Mouse (Mus musculus) embryo, embryonic 10 days (tissue): ENCODE measurements around the gene Slc25a30.
"Not testable (repeated sequence)": the region's sequence is repeated elsewhere in the genome, so short reads cannot be mapped to it uniquely, and the experiment has no call there.

Source experiments
- DNase-seq: peaks from one replicate; pipeline ENCODE4 v3.0.0-alpha.2; 2015; ENCODE audit warnings: low spot score

The Slc25a30 gene

DNA sequence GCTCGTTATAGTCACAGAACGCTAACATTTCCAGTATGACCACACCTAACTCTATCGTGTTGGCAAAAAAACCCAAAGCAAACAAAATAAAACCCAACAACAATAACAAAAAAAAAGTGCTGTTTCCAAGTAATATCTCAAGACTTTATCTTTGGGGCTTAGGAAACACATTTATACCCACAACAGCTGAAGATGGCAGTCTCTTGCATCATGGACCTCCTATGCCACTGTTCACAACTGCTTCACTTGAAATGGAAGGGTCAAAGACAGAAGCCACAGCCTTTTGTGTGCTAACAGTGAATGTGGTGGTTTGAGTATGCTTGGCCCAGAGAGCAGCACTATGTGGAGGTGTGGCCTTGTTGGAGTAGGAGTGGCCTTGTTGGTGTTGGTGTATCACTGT, 4.5 kb upstream of the Slc25a30 start:
- no peak for DNase-seq

DNA sequence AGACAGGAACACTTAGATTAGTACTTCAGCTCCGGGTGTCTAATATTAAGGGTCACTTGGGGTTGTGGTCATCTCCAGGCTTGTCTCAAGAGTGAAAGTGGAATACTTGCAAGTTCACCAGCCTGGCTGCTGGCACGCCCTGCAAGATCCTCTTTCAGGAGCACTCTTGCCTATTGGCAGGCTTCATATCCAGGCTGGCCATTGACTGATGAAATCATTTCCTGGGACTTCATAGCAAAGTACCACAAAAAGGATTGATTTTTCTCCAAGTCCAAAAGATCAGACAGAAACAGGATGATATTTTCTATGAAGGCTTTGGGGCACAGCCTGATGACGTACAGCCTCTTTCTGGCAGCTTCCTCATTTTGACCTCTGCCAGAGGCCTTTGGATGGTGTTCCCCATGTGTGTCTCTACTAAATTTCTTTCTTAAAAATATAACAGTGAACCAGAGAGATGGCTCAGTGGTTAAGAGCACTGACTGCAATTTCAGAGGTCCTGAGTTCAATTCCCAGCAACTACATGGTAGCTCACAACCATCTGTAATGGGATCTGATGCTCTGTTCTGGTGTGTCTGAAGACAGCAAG, 3.7 kb upstream of the Slc25a30 start:
- no peak for DNase-seq

DNA sequence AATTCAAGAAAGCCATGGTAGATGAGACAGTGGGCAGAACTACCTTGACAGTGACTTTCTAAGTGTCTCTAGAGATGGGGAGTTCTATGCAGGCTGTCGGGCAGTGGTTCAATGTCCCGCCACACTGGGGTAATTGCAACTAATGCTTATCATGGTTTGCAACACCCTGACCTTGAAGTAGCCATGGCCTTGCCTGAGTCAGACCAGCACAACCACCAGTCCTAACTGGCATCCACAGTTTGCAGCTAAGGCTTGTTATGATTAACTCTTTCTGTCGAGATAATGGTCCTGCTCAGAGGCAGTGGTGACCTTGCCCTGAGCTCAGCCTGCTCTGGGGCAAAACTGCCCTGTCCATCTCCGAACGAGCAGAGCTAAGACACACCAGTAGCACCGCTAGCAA, 2.5 kb upstream of the Slc25a30 start:
- DNase-seq: no peak

DNA sequence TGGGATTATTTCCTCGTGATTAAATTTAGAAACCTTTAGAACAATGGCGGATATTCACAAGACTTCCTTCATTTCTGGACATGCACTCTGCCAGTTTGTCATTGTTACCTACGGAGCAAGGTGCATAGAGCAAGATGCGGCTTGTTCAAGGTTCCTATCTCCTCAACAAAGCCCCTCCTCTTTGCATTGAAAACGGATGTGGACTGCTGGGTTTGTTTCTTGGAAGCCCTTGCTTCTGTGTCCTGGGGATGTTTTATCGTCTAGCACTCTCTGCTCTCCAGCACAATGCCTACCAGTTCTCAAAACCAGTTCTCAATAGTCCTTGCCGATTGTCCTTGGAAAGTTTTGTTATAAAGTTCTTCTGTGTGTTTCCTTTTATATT, 948 bp upstream of the Slc25a30 start:
- DNase-seq: no peak

GRCm38 (mm10) chr14:75786424-75786867, 391 bp downstream of the Slc25a30 start:
- DNase-seq: peak; percentile 54

DNA sequence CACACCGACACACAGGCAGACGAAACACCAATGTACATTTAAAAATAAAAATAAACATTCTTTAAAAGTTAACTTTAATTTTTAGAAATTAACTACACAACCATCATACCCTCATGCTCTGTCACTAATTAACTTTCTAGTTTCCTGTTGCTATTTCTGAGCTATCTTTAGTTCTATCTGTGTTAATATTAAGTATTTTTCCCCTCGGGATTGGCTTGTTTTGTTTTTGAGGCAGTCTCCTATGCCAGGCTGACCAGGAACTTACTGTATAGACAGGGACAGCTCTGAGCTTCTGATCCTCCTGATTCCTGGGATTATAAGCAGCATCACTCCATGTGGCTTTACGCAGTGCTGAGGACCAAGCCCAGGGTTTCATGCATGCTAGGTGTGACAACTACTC, 6.9 kb downstream of the Slc25a30 start:
- DNase-seq: no peak

- DNase-seq: no peak
Observed at GRCm38 (mm10) chr14:75776637-75777036, 10.2 kb downstream of the Slc25a30 start.

DNA sequence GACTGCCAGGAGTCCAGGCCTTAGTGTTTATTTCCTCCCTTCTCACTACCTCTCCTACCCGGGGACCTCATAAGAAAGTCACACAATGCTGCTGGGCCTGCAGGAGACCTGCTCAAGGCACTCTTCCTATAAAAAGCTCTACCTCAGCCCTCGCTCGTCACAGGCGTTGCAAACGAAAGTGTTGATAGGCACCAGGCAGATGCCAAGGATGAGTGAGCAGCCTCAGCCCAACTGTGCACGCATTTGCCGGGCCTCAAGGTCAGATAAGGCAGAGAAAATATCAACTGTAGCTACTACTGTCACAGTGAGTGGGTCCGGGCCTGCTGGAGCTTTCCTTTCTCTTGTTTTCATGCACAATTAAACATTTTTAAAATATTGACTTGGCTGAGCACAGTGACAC, 13.4 kb downstream of the Slc25a30 start:
- no peak for DNase-seq

DNA sequence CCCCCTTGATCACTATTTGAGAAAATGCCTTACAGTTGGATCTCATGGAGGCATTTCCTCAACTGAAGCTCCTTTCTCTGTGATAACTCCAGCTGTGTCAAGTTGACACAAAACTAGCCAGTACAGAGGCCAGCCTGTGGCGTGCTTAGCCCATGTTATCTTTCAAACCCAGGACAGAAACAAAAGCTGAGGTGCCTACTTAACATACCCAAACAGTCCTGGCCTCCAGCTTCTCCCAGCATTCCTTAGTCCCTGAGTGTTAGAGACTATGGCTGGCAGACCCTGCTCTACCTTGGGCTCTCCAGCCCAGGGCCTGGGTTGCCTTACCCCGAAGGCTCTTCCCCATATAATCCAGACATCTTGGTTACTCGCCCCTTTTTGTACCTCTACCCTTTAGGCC, 14.4 kb downstream of the Slc25a30 start:
- DNase-seq: not testable (repeated sequence)

- no peak for DNase-seq
Observed at GRCm38 (mm10) chr14:75771101-75771501, 15.7 kb downstream of the Slc25a30 start.

- no peak for DNase-seq
Observed at GRCm38 (mm10) chr14:75769334-75769733, 17.5 kb downstream of the Slc25a30 start.

DNA sequence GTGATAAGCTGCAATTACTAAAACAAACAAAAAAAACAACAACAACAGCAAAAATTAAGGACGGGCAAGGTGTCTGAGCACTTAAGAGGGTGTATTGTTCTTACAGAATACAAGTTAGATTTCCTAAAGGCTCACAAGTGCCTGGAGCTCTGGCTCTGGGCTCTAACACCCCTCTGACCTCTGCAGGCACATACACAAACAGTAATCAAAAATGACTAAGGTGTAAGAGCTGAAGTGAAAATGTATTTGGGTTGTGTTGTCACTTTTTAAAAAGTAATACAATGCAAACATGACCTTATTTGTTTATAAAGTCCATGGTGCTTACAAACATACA, 18.6 kb downstream of the Slc25a30 start:
- DNase-seq: no peak

GRCm38 (mm10) chr14:75767492-75768274, 19.2 kb downstream of the Slc25a30 start:
- DNase-seq: peak; percentile 94

DNA sequence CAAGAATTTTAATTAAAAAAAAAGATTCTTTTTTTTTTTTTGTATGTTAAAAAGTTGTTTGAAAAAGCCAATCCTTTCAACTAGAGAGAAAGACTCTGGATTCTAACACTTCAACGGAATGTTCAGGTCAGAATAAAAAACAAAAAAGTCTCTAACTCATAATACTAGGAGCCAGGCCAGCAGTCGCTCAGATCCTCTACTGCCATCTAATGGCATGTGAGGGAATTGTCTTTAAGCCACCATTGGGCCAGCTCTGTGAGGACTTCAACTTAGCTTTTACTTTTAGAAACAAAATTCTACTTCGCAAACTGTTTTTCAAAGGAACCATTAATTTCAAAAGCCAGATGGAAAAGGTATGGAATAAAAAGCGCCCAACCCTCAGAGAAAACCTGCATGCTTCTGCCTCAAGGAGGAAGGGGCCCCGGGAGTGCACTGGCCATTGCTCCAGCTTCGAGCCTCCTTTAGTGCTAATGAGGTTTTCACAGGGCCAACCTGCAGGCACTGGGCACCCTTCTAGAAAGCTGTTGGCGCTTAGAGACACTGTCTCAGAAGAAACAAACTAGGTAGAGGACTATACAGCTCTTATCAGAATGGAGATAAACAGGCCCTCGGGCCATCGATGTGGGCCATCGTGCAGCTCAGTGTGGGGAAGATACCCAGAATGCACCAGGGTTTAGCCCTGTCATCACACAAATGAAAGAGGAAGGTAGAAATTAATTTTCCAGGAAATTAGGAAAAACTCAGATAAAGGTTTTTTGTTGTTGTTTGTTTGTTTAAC, 25.6 kb downstream of the Slc25a30 start:
- DNase-seq: peak; percentile 74

DNA sequence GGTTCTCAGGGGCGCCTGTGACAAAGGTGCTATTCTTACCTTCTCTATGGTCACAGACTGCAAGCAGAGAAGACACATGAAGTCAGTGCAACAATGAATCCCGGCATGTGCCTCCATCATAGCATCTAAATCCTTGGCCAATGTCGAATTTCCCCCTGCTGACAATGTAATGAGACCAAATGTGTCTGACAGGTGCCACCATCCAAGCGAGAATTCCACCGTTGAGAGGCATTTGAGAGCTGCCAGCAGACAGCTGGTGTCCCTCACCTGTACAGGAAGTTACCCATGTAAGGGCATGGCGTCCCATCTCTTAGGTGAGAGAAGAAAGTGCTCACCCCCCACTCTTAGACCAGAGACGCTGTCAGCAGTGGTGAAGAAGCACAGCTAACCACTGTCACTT, 28.4 kb downstream of the Slc25a30 start:
- no peak for DNase-seq

DNA sequence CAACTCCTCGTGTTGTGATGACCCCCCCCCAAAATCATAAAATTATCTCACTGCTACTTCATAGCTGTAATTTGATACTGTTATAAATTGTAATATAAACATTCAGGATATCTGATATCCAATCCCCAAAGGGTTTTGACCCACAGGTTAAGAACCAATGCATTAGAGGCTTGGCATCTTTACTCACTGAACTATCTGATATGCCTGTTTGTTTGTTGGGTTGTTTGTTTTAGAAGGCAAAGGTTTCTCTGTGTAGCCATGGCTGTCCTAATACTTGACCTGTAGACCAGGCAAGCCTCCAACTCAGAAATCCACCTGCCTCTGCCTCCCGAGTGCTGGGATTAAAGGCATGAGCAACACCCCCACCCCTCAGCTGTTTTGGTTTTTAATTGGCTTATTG, 29.0 kb downstream of the Slc25a30 start:
- no peak for DNase-seq

- DNase-seq: no peak
Observed at GRCm38 (mm10) chr14:75756971-75757370, 29.9 kb downstream of the Slc25a30 start.

- DNase-seq: peak; percentile 95
Observed at GRCm38 (mm10) chr14:75753991-75754817, 32.6 kb downstream of the Slc25a30 start, which contains the start of gene Cog3. Cog3 (minus strand) TSS chr14:75754517.

DNA sequence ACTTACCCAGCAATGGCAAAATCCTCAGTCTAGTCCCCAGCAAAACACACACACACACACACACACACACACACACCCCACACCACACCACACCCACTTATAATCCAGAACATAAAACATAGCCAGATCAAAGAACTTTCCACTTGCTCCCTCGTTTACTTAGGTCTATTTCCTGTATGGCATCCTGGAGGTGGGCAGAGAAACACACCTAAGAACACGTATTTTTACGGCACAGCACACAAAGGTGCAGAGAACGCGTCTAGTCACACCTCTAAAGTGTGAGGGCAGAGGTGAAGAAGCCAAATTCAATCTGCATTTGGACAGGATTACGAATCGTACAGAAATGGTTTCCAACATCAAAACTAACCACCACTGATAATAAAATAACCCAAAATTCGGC, 33.6 kb downstream of the Slc25a30 start:
- no peak for DNase-seq

DNA sequence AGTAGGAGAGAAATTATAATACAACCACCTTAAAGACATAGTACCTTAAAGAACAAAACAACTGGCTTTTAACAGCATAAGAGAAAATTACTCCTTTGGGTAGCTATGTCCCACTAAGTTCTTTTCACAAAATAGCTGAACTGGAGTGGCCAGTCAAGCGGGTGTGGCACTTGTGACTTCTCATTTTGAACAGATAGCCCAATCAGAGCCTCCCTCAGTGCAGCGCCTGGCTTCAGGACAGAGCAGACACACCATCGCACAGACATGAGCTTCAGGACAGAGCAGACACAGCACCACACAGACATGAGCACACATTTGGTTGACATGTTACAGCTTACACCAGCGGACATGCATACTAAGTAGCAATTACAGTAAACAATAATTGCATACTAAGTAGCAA, 35.8 kb downstream of the Slc25a30 start:
- no peak for DNase-seq

DNA sequence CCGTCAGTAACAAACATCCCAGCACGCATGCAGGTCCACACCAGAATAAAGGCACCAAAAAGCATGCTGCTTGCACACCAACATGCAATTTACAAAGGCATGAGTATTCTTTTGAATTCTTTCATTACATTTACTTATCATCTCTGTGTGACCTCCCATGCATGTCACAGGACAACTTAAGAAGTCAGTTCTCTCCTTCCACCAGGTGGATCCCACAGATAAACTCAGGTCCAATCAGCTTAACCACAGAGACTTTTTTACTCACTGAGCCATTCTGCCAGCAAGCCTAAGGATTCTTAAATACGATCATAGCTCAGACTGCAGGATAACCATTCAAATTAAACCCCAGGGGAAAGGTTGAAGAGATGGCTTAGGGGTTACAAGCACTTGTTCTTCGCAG, 37.7 kb downstream of the Slc25a30 start:
- no peak for DNase-seq

GRCm38 (mm10) chr14:75747960-75748359, 38.9 kb downstream of the Slc25a30 start:
- no peak for DNase-seq
